Mouse (Mus musculus) limb, embryonic 14.5 days (tissue): ENCODE measurements around the gene Crybg3. TPM values are rescaled to one million over a fixed set of nuclear protein-coding genes. Genes with fewer than 3 reads are reported as not detected.

ENCODE experiments used
- ATAC-seq: fragments of 200-750 bp; cut with Nextera tagmentation; 2 replicates; pipeline ENCODE4 v1.8.0; 2017; ENCODE audit warnings: low read depth, moderate number of reproducible peaks, moderate TSS enrichment; ENCODE audit not compliant: low FRiP score
- DNase-seq: peaks from one replicate; pipeline ENCODE4 v3.0.0-alpha.2; 2015; ENCODE audit warnings: low spot score
- H3K27ac ChIP-seq: fragments of 300-500 bp; sonication (generic); replicated peaks from 2 replicates; pipeline ENCODE4 v1.5.1; 2014; ENCODE audit warnings: low read depth, mild to moderate bottlenecking, low read length, moderate library complexity, mixed read lengths
- H3K27me3 ChIP-seq: fragments of 300-500 bp; sonication (generic); 2 replicates; pipeline ENCODE4 v1.6.1; 2014; ENCODE audit warnings: low read length, mixed read lengths; ENCODE audit not compliant: control insufficient read depth, insufficient read depth
- H3K36me3 ChIP-seq: fragments of 300-500 bp; sonication (generic); 2 replicates; pipeline ENCODE4 v1.6.1; 2014; ENCODE audit warnings: mild to moderate bottlenecking, low read length, moderate library complexity, mixed read lengths; ENCODE audit not compliant: control insufficient read depth, insufficient read depth
- H3K4me1 ChIP-seq: fragments of 300-500 bp; sonication (generic); 2 replicates; pipeline ENCODE4 v1.6.1; 2014; ENCODE audit warnings: antibody characterized with exemption, low read length, mixed read lengths; ENCODE audit not compliant: control insufficient read depth, insufficient read depth
- H3K4me2 ChIP-seq: fragments of 300-500 bp; sonication (generic); replicated peaks from 2 replicates; pipeline ENCODE4 v1.6.1; 2014; ENCODE audit warnings: low read depth, mild to moderate bottlenecking, low read length, moderate library complexity; ENCODE audit not compliant: severe bottlenecking
- H3K4me3 ChIP-seq: fragments of 300-500 bp; sonication (generic); replicated peaks from 2 replicates; pipeline ENCODE4 v1.5.1; 2014; ENCODE audit warnings: low read length
- H3K9ac ChIP-seq: fragments of 300-500 bp; sonication (generic); 2 replicates; pipeline ENCODE4 v1.6.1; 2014; ENCODE audit warnings: mild to moderate bottlenecking, low read depth, low read length, moderate library complexity; ENCODE audit not compliant: severe bottlenecking
- H3K9me3 ChIP-seq: fragments of 300-500 bp; sonication (generic); 2 replicates; pipeline ENCODE4 v1.6.1; 2016; ENCODE audit warnings: low read length; ENCODE audit not compliant: control insufficient read depth
- POLR2A ChIP-seq: fragments of 200-500 bp; IDR thresholded peaks from 2 replicates; pipeline ENCODE4 v1.8.0; 2012; ENCODE audit warnings: inconsistent platforms, mild to moderate bottlenecking, moderate library complexity, borderline replicate concordance; ENCODE audit not compliant: insufficient read depth, insufficient read length; ENCODE audit errors: extremely low read depth
- WGBS: fragments of 180-500 bp; shearing (Covaris S2); extraction: QIAGEN DNeasy Blood & Tissue Kit; methylation state at CpG from one replicate; pipeline ENCODE4 v1.1.7; 2014; 5-methylcytosine and 5-hydroxymethylcytosine counted together
- polyA plus RNA-seq, 2 experiments: library from polyadenylated mRNA; depleted of rRNA in 1 of 2; stranded (reverse) in 1 of 2; unstranded in 1 of 2; fragments of >200 nt; fragmentation: Nextera tagmentation in 1 of 2; extraction: Ambion mirVana in 1 of 2; gene quantifications; 2 replicates each; pipeline versions ENCODE4 v1.2.1 to v1.2.3; 2012 to 2014

Gene Crybg3
- polyA plus RNA-seq, 2 experiments = 16.6 to 19.3 TPM

- Histone ChIP-seq H3K4me1 (no peaks in the 10 kb centered on the region), H3K36me3 (peaks cover 8% of the 10 kb centered on the region), H3K27me3 (no peaks in the 10 kb centered on the region), H3K9me3 (no peaks in the 10 kb centered on the region), H3K27ac (no peak overlapping the region), H3K4me2 (no peak overlapping the region), H3K9ac (no peak overlapping the region), H3K4me3 (no peak overlapping the region)
- TF ChIP-seq POLR2A = no peak
- ATAC-seq (no peak), DNase-seq (no peak)
- 81% methylated on average over 3 of the region's 3 CpGs for WGBS
Observed at GRCm38 (mm10) chr16:59499180-59499579, 101.6 kb downstream of the Crybg3 start.

GRCm38 (mm10) chr16:59497947-59498346, 102.8 kb downstream of the Crybg3 start:
- H3K27ac ChIP-seq = no peak overlapping the region
- H3K9ac ChIP-seq = no peak overlapping the region
- H3K4me3 ChIP-seq = no peak overlapping the region
- WGBS = 100% methylated on average over 1 of the region's 1 CpGs
- H3K9me3 ChIP-seq = no peaks in the 10 kb centered on the region
- ATAC-seq = no peak
- no peak for DNase-seq
- H3K4me2 ChIP-seq = no peak overlapping the region
- TF ChIP-seq POLR2A = no peak
- no peaks in the 10 kb centered on the region for H3K4me1 ChIP-seq
- peaks cover 14% of the 10 kb centered on the region for H3K36me3 ChIP-seq
- no peaks in the 10 kb centered on the region for H3K27me3 ChIP-seq

- Histone ChIP-seq H3K27me3 (no peaks in the 10 kb centered on the region), H3K9me3 (no peaks in the 10 kb centered on the region), H3K4me3 (no peak overlapping the region), H3K9ac (no peak overlapping the region), H3K27ac (no peak overlapping the region), H3K36me3 (peaks cover 58% of the 10 kb centered on the region), H3K4me2 (no peak overlapping the region), H3K4me1 (0 out of 2 replicates have a peak, but pooled peaks cover under 1% of the 10 kb centered on the region)
- TF ChIP-seq POLR2A = no peak
- DNase-seq (no peak), ATAC-seq (no peak)
- WGBS = 90% methylated on average over 14 of the region's 14 CpGs
Observed at GRCm38 (mm10) chr16:59493199-59493598, 107.6 kb downstream of the Crybg3 start.

- Histone ChIP-seq H3K27me3 (no peaks in the 10 kb centered on the region), H3K4me1 (peaks cover 7% of the 10 kb centered on the region; the same call in 1 of the 2 replicates), H3K27ac (no peak overlapping the region; the same call in 1 of the 2 replicates), H3K36me3 (peaks cover 76% of the 10 kb centered on the region), H3K4me3 (no peak overlapping the region), H3K9ac (no peak overlapping the region), H3K4me2 (no peak overlapping the region), H3K9me3 (no peaks in the 10 kb centered on the region)
- DNase-seq = no peak
- WGBS = 54% methylated on average over 9 of the region's 9 CpGs
- no peak for TF ChIP-seq POLR2A
- ATAC-seq = peak; percentile 44; the same call in 1 of the 2 replicates
Observed at GRCm38 (mm10) chr16:59487975-59488548, 112.7 kb downstream of the Crybg3 start.

- no peaks in the 10 kb centered on the region for H3K27me3 ChIP-seq
- H3K4me3 ChIP-seq = no peak overlapping the region
- no peak for ATAC-seq
- H3K4me1 ChIP-seq = peaks cover 7% of the 10 kb centered on the region; the same call in 1 of the 2 replicates
- TF ChIP-seq POLR2A = no peak
- no peaks in the 10 kb centered on the region for H3K9me3 ChIP-seq
- no peak overlapping the region for H3K9ac ChIP-seq
- H3K27ac ChIP-seq = no peak overlapping the region
- no peak overlapping the region for H3K4me2 ChIP-seq
- H3K36me3 ChIP-seq = peaks cover 76% of the 10 kb centered on the region
- no peak for DNase-seq
- WGBS = 70% methylated on average over 7 of the region's 7 CpGs
Observed at GRCm38 (mm10) chr16:59487239-59487638, 113.5 kb downstream of the Crybg3 start.
